Mouse (Mus musculus): Measurements from ENCODE around the gene Cd81.

DNA sequence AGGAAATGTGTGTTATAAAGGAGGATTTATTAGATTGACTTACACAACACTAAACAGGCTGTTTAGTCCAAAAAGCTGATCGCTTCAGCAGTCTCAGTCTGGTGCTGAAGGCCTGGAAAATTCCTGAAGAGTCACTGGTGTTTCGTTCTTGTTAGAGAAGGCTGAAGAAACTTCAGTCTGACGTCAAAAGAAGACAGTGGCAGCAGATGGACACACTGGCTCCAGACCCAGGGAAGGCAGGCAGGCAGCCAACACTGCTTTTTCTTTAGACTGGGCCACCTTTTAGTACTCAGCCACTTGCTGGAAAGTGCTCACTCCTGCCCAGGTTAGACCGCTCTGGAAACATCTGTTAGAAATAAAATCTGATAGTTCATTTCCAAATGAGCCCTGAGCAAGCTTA, 19.0 kb upstream of the Cd81 start:
- no peak for TF ChIP-seq POLR2A (IDR thresholded peaks at IDR 0.05; ENCODE audit: control insufficient read depth, extremely low read depth, insufficient read depth, low read length, poor library complexity)
- no peak for TF ChIP-seq CTCF (IDR thresholded peaks at IDR 0.05; ENCODE audit: borderline replicate concordance, control insufficient read depth, extremely low read depth, insufficient read depth, low read length, poor library complexity)
